Mouse (Mus musculus) heart, postnatal 10 days (tissue): Measurements from ENCODE around the gene Adamtsl1. TPM values are rescaled to one million over a fixed set of nuclear protein-coding genes. Genes with fewer than 3 reads are reported as not detected.

Source experiments
- DNase-seq, 2 experiments: peaks; one replicate each; pipeline ENCODE4 v3.0.0; 2021
- intact Hi-C: fragments of 180-260 bp; cut with DNase I; formaldehyde crosslinking; loops from one replicate; pipeline ENCODE4 v1.15.1; 2025
- total RNA-seq, 2 experiments: library from RNA; stranded (reverse); gene quantifications; 2 replicates each; pipeline ENCODE4 v1.2.3; 2021

Adamtsl1 gene
- total RNA-seq, 2 experiments from 2014 or later: 4.9 TPM

DNA sequence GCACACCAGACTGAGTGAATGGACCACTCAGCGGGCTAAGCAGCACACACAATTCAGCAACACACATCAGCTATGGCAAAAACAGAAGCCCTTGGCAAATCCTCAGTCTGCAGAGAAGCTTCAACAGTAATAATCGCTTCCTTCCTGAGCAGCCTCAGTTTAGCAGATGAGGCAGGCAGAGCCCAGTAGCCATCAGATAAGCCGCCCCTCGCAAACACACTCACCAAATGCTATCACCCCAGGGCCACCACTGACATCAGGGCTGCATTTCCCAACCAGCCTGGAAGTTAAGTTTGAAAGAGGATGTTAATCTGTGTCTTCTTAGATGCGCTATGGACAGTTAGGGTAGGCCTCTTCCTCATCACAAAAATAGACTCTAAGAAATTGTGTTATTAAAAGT is 913.3 kb downstream of the Adamtsl1 start:
- DNase-seq: no peak
- intact Hi-C loops: no loop called here

DNA sequence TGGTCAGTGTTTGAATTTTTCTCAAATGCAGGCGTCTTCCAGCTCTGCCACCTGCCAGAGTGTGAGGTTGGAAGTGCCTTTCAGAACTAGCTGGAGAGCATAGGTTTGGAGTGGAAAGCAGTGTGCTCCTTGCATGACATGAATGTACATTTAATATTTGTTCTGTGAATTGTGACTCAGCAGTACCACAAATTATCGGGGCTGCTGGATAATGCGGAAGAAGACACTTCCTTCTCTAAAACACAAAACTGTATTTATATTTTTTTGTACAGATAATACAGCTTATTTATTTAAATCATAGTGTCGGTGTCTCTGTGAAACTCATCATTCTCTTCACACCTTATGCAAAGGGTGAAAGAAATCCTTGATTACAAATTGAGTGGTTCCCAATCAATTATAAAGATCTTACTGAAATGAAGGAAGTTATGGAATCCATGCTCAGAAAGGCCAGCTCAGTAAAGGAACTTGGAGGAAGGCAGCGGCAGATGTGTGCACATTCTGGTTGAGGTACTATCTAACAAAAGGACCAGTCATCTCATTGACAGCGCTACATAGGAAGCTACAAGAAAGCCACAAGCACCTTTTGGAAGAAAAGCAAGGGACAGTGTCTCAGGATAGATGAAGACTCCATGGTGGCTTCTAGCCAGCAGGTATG is 914.2 kb downstream of the Adamtsl1 start:
- DNase-seq: no peak
- intact Hi-C loops: no loop called here

DNA sequence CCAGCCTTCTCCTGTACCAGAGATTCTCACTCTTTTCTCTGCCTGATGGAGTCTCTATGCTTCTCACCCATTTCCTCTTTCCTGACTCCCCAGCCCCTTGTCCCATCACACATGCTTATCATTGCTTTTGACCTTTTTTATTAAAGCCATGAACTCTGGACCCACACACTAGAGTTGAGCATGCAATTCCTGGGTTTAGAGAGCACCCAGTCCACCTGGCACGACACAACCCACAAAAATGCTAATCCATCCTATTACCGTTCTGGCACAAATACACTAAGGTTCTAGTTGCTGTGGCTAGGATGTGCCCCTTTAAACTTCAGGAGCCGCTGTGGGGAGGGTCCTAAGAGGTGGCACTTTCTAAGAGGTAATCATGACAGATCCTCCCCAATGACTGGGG is 921.7 kb downstream of the Adamtsl1 start:
- DNase-seq: no peak
- intact Hi-C loops: no loop called here

DNA sequence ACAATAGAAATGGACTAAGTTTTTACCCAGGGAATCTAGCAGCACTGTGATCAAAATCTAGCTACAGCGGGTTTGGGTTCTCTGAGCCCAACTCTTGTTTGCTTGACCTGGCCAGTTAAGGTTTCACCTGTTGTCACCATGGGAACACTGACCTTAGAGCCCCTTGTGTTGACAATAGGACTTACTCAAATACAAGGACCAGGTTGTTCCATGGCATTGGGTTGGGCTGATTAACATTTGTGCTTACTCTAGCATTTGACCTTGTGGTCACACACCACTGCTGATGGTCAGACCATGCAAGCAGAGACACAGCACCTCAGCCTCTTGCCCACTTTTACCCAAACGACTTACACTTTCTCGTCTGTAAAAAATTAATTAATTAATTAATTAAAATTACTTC is 922.4 kb downstream of the Adamtsl1 start:
- no peak for DNase-seq
- intact Hi-C loops: no loop called here

DNA sequence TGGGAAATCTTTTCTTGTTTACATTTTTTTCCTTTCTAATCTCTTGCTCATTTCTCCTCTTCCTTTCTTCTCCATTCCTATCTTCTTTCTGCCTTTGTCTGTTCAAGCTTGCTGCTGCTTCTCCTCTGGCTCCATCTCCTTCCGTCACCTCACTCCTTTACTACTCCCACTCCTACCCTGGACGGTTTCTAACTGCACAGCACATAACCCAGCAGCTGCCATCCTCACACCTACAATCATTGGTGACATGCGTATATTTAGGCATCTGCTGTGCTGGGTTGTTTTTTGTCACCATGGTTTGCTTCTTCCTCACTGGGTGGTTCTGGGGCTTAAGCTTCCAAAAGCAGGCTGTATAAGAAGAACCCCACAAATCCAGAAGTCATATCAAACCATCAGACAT is 936.5 kb downstream of the Adamtsl1 start:
- DNase-seq: no peak
- intact Hi-C loops: no loop called here

DNA sequence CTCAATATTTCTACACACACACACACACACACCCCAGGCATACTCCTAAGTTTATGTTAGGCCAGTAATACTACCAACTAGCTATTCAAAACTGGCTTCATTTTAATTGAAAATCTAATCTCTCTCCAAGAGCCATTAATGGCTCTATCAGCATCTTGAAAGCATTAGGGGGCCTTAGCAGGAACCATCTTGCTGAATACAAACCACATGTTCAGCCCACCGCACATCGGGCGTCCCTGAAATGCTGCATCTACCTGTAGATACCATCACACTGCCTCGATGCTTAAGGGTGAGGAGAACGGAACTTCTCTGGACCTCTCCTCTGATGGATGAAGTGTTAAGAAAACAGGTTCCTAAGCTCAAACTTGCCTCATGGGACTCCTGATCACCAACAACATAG is 950.8 kb downstream of the Adamtsl1 start:
- intact Hi-C loops: no loop called here
- DNase-seq: no peak
